Mouse (Mus musculus): ENCODE results near the gene Ppm1h. TPM values are rescaled to one million over a fixed set of nuclear protein-coding genes. Genes with fewer than 3 reads are reported as not detected.

Ppm1h gene
- polyA plus RNA-seq, 1 experiment from 2014 or later, result 33.4 TPM

DNA sequence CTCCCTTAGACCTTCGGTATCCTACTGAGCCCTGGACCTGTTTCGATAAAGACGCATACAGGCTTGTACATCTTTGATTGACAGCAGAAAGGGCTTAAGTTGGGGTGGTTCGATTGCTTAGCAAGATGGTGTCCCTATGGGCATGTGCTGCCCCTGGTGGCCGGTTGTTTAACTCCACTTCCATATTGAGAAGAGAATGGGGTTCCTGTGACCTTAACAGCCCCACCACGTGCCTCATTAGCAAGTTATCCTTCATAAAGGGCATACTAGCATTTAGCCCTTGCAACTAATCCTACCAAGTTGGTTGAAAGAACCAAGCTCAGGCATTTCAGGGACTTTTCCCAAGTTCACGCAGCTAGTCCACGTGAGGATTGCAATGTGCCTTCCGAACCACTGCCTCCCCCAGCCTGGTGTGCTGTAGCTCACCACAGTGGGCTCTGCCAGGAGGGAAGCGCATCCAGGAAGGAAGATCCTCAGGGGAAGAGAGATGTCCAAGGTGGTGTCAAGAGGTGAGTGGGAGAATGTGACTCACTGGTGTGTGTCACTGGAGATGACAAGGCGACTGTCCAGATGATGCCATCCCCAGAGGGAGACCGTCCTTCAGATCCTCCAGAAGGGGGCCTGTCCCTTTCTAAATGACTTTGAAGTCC lies 216.7 kb downstream of the Ppm1h start:
- Histone ChIP-seq H3K4me3 (no peak overlapping the region), H3K4me1 (replicated peaks) (peaks cover 36% of the 10 kb centered on the region), H3K27ac (replicated peaks) (peak overlapping the region; percentile 74), H3K27me3 (no peaks in the 10 kb centered on the region), H3K4me2 (no peak overlapping the region), H3K36me3 (no peaks in the 10 kb centered on the region), H3K9me3 (no peaks in the 10 kb centered on the region), H3K9ac (no peak overlapping the region)
- 76% methylated on average over 12 of the region's 12 CpGs for WGBS
- peak; percentile 13; the same call in 1 of the 2 replicates for ATAC-seq (ENCODE audit: low read depth)

DNA sequence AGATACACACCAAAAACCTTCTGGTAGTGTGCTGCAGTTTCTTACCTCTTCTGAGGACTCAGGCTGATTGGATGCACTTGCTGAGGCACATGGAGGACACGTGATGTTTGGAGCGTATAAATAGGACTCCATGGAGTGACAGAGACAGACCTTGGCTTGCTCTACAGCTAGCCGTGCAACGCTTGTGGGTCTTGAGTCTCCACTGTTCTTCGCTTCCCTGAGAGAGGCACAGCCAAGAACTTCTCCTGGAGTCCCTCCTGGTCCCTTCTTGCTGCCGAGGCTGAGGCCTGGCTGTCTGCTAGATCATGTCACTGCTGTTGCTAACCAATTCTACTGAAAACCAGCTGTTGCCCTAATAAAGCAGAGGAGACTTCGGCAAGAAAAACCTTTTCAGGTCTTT lies 221.4 kb downstream of the Ppm1h start:
- Histone ChIP-seq H3K4me2 (no peak overlapping the region), H3K27ac (replicated peaks) (peak overlapping the region; percentile 46), H3K27me3 (no peaks in the 10 kb centered on the region), H3K4me3 (no peak overlapping the region), H3K4me1 (replicated peaks) (peaks cover 32% of the 10 kb centered on the region), H3K9ac (no peak overlapping the region; the same call in 1 of the 2 replicates), H3K36me3 (no peaks in the 10 kb centered on the region), H3K9me3 (no peaks in the 10 kb centered on the region)
- 74% methylated on average over 7 of the region's 7 CpGs for WGBS
- no peak for ATAC-seq (ENCODE audit: low read depth)

DNA sequence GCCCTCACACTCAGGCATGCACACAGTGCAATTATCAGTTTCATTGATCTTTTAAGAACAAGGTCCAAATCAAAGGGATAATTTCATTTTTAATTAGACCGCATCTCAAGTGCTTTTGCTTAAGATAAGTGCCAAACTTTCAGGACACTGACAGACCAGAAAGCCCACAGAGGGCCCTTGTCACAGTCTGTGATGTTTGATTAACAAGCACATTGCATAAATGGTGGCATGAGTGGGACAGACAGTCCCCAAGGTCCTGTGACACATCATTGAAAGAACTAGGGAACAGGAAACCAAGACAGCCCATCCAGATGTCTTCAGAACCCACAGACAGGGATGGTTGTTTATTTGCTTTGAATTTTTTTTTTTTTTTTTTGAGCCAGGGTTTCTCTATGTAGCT lies 221.9 kb downstream of the Ppm1h start:
- peak overlapping the region; percentile 46; the same call in 1 of the 2 replicates for H3K27ac ChIP-seq (replicated peaks)
- no peak for ATAC-seq (ENCODE audit: low read depth)

DNA sequence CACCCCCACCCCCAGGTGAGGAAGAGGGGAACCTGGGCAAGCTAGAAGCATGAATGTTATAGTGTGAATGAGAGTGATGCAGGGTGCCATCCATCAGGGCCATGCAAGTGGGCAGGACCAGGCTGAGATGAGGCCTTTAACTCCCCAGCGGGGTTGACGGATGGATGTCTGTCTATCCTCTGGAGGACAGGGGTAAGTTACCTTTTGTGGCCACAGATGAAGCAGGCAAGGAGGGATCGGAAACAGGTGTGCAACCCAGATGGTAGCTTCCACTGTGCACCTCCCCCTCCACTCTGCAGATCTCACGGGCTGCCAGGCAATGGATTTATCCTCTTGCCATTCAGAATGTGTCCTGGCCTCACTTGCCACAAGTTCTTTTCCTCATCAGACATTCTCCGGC lies 222.8 kb downstream of the Ppm1h start:
- no peaks in the 10 kb centered on the region for H3K36me3 ChIP-seq
- H3K9ac ChIP-seq, result no peak overlapping the region
- H3K4me3 ChIP-seq, result no peak overlapping the region
- peaks cover 30% of the 10 kb centered on the region for H3K4me1 ChIP-seq (replicated peaks)
- no peak overlapping the region for H3K4me2 ChIP-seq
- 68% methylated on average over 5 of the region's 5 CpGs for WGBS
- no peaks in the 10 kb centered on the region for H3K27me3 ChIP-seq
- ATAC-seq (ENCODE audit: low read depth), result no peak
- 0 out of 2 replicates have a peak overlapping the region, but pooled peaks have one; percentile 25 for H3K27ac ChIP-seq (replicated peaks)
- no peaks in the 10 kb centered on the region for H3K9me3 ChIP-seq

More for the DNA sequence above, 221.9 kb downstream of the Ppm1h start:
- peaks cover 30% of the 10 kb centered on the region for H3K4me1 ChIP-seq (replicated peaks)
- H3K9me3 ChIP-seq, result no peaks in the 10 kb centered on the region
- H3K27me3 ChIP-seq, result no peaks in the 10 kb centered on the region
- H3K4me2 ChIP-seq, result no peak overlapping the region
- 86% methylated on average over 1 of the region's 1 CpGs for WGBS
- H3K4me3 ChIP-seq, result no peak overlapping the region
- no peak overlapping the region for H3K9ac ChIP-seq
- H3K36me3 ChIP-seq, result no peaks in the 10 kb centered on the region

DNA sequence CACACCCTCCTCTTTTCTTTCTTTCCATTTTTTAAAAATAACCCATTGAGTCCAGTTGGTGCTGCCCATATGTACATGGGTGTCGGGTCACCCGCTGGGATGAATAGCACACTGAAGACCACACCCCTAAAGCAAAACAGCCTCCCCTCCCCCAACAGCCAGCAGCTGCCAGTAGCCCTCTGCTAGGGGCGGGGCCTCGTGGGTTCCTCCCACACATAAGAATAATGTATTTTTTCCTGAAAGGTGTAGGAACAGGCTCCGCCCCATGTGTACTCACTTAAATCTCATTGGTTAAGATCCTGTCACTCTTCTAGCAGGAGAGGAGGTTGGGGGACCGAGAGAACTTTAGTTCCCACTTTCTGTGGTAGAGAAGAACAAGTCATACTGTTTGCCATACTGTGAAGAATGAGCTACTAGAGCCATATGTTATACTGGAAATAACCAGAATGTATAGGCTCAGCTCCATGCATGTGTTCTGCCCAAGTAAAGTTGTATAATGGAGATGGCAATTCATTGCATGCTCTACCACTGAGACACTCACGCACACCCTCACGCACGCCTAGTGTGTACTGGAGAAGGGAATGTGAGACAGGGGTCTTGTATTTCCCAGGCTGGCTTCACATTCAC lies 231.0 kb downstream of the Ppm1h start:
- no peak overlapping the region for H3K4me3 ChIP-seq
- WGBS, result 82% methylated on average over 9 of the region's 9 CpGs
- no peak overlapping the region for H3K4me2 ChIP-seq
- no peaks in the 10 kb centered on the region for H3K36me3 ChIP-seq
- H3K27me3 ChIP-seq, result no peaks in the 10 kb centered on the region
- no peak overlapping the region for H3K9ac ChIP-seq
- H3K27ac ChIP-seq (replicated peaks), result no peak overlapping the region
- H3K4me1 ChIP-seq (replicated peaks), result peaks cover 35% of the 10 kb centered on the region
- no peaks in the 10 kb centered on the region for H3K9me3 ChIP-seq
- ATAC-seq (ENCODE audit: low read depth), result no peak

DNA sequence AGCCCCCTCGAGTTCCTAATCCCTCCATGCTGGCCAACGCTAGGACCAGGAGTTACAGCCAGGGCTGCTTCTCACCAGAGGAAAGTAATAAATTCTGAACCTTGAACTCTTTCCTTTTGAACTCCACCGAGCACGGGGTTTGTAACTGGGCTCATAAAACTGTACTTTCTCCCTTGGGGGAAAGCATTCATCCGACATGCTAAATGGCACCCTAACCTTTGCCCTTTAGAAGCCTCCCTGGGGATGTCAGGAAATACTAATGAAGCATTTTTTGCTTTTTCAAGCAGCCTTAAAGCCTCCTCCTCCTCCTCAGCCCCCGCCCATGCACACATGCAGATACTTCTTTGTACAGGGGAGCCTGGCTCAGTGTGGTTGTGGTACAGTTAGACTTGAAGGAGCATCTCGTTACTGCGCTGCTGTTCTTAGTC lies 232.2 kb downstream of the Ppm1h start:
- Histone ChIP-seq H3K27ac (replicated peaks) (peak overlapping the region; percentile 86; the same call in 1 of the 2 replicates), H3K27me3 (no peaks in the 10 kb centered on the region), H3K9ac (0 out of 2 replicates have a peak overlapping the region, but pooled peaks have one; percentile 17), H3K4me3 (no peak overlapping the region), H3K36me3 (no peaks in the 10 kb centered on the region), H3K4me1 (replicated peaks) (peaks cover 35% of the 10 kb centered on the region), H3K9me3 (no peaks in the 10 kb centered on the region), H3K4me2 (no peak overlapping the region)
- WGBS, result 19% methylated on average over 8 of the region's 8 CpGs
- ATAC-seq (ENCODE audit: low read depth), result no peak

DNA sequence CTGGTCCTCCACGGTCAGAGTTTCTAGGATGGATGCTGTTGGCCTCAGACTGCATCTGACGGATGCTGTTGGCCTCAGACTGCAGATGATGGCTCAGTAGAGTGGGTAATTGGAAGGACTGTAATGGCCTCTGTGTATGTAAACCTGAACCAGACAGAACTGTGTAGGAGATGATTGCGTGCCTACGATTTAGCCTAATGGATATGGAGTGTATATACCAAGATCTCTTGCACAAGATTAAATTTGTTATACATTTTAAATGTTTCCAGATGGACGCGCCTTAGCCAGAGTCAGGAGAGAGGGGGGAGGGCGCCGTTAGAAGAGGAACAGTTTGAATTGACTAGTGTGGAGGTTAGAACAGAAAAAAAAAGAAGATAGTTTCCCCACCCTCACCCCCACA lies 233.1 kb downstream of the Ppm1h start:
- Histone ChIP-seq H3K27ac (replicated peaks) (peak overlapping the region; percentile 86), H3K36me3 (no peaks in the 10 kb centered on the region), H3K4me1 (replicated peaks) (peaks cover 35% of the 10 kb centered on the region), H3K9ac (0 out of 2 replicates have a peak overlapping the region, but pooled peaks have one; percentile 17), H3K4me3 (no peak overlapping the region), H3K4me2 (no peak overlapping the region), H3K9me3 (no peaks in the 10 kb centered on the region), H3K27me3 (no peaks in the 10 kb centered on the region)
- WGBS, result 58% methylated on average over 8 of the region's 8 CpGs
- no peak for ATAC-seq (ENCODE audit: low read depth)

DNA sequence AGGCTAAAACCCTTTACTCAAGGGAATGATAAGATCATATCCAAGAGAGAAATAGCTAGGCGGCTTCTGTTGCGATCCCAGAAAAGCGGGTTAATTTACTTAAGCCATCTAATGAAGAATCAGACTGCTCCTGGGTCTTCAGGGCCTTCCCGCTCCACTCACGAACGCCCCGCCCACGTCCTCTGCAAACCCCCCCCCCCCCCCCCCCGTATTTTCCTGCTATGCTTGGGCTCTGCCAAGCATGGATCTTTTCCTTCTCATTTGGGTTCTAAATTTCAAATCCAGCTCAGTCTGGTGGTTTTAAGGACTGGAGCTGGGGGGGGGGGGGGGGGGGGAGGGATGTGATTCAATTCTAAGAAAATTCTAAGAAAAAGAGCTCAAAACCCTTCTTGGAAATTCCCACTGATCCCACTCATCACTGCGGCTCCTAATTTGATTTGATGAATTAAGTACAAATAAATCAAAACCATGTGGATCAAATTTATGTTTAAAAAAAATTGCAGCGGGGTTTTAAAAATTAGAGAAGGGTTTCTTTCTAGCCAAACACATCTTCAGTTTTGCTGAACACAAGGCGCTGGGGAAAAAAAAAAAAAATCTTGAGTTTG lies 233.6 kb downstream of the Ppm1h start:
- peak overlapping the region; percentile 86 for H3K27ac ChIP-seq (replicated peaks)

DNA sequence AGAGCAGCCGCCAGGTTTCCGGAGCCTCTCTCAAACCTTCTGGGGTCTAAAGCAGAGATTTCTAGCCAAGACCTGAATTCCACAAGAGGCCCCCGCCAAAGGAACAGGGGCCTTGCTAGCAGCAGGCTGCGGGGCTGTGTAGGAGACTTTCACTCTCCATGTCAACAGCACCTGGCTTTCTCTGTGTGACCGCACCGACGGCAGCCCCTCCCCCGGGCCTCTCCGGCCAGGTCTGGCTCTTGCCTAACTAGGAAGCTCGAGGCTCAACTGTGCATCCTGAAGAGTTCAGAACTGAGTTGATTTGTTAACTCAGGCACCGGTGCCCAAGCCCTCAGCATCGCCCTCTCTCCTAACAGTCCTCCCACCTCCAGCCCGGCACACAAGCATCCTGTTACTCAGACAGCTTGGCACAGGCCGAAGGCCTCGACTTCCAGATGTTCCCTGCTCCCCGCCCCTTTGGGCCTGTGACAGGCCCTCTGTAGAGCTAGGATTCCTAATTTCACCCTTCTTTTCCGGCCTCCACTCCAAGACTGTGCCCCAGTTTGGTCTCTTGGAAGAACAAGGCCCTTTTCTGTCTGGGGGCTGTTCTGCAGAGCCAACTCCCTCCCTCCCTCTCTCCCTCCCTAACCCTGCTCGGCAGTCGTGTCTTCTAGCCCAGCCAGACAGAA lies 234.3 kb downstream of the Ppm1h start:
- peak; percentile 78 for ATAC-seq (ENCODE audit: low read depth)
- H3K27ac ChIP-seq (replicated peaks), result peak overlapping the region; percentile 86
- H3K27me3 ChIP-seq, result no peaks in the 10 kb centered on the region
- no peaks in the 10 kb centered on the region for H3K9me3 ChIP-seq
- H3K9ac ChIP-seq, result peak overlapping the region; percentile 35
- H3K4me2 ChIP-seq, result no peak overlapping the region
- H3K36me3 ChIP-seq, result no peaks in the 10 kb centered on the region
- WGBS, result 18% methylated on average over 19 of the region's 19 CpGs
- no peak overlapping the region for H3K4me3 ChIP-seq
- H3K4me1 ChIP-seq (replicated peaks), result peaks cover 35% of the 10 kb centered on the region

More for the DNA sequence above, 233.6 kb downstream of the Ppm1h start:
- H3K9me3 ChIP-seq, result no peaks in the 10 kb centered on the region
- 37% methylated on average over 12 of the region's 12 CpGs for WGBS
- H3K9ac ChIP-seq, result peak overlapping the region; percentile 35; the same call in 1 of the 2 replicates
- ATAC-seq (ENCODE audit: low read depth), result no peak
- no peaks in the 10 kb centered on the region for H3K36me3 ChIP-seq
- H3K27me3 ChIP-seq, result no peaks in the 10 kb centered on the region
- H3K4me1 ChIP-seq (replicated peaks), result peaks cover 35% of the 10 kb centered on the region
- no peak overlapping the region for H3K4me2 ChIP-seq
- H3K4me3 ChIP-seq, result no peak overlapping the region

DNA sequence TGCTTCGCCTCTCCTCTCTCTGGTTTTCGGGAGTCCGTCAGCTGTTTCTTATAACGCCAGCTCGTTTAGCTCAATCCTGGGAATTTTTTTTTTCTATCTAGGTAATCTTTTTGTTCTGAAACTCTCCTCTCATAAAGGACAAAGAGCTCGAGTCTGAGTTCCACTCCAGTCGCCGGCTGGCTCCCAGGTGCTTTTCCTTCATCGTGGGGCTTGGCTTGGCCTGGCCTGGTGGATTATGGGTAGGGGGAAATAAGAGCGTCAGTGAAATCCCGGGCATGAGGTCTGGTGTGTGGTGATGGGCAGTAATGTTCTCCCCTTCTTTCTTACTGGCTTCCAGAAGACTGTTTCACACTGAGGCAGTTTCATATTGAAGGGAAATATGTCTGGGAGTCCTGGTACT lies 234.8 kb downstream of the Ppm1h start:
- ATAC-seq (ENCODE audit: low read depth), result no peak
- Histone ChIP-seq H3K4me2 (no peak overlapping the region), H3K9ac (peak overlapping the region; percentile 35; the same call in 1 of the 2 replicates), H3K4me1 (replicated peaks) (peaks cover 35% of the 10 kb centered on the region), H3K9me3 (no peaks in the 10 kb centered on the region), H3K4me3 (no peak overlapping the region), H3K27me3 (no peaks in the 10 kb centered on the region), H3K27ac (replicated peaks) (peak overlapping the region; percentile 86), H3K36me3 (no peaks in the 10 kb centered on the region)
- 50% methylated on average over 11 of the region's 11 CpGs for WGBS

DNA sequence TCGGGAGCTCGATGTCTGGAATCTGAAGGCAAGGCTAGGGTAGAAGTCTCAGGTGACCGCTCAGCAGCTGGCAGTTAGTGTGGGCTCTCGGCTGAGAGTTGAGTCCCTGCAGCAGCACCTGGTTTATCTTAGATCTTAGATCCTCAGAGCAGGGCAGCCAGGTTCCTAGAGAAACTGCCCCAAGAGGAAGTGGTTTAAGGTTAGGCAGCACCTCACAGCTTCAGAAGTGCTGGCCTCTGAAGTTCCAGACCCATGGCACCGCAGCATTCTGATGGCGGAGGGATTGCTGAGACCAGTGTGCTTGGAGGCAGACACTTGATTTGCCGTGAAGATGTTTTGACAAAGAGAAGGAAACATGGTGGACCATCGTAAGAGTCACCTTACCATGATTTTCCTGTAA lies 237.3 kb downstream of the Ppm1h start:
- Histone ChIP-seq H3K9ac (no peak overlapping the region), H3K4me2 (no peak overlapping the region), H3K4me3 (no peak overlapping the region), H3K36me3 (no peaks in the 10 kb centered on the region), H3K27ac (replicated peaks) (no peak overlapping the region), H3K9me3 (no peaks in the 10 kb centered on the region), H3K27me3 (no peaks in the 10 kb centered on the region), H3K4me1 (replicated peaks) (peaks cover 40% of the 10 kb centered on the region)
- WGBS, result 85% methylated on average over 8 of the region's 8 CpGs
- no peak for ATAC-seq (ENCODE audit: low read depth)

All from neural tube, embryonic 13.5 days (tissue).